Mouse (Mus musculus) embryonic facial prominence, embryonic 15.5 days (tissue): ENCODE data around the gene Olfr1472. TPM values are rescaled to one million over a fixed set of nuclear protein-coding genes. Genes with fewer than 3 reads are reported as not detected.
"Not testable (repeated sequence)": the region's sequence is repeated elsewhere in the genome, so short reads cannot be mapped to it uniquely, and the experiment has no call there.

Source experiments
- ATAC-seq: fragments of 200-750 bp; cut with Nextera tagmentation; 2 replicates; pipeline ENCODE4 v1.8.0; 2017; ENCODE audit warnings: low read depth, moderate TSS enrichment; ENCODE audit not compliant: insufficient number of reproducible peaks, low FRiP score, low TSS enrichment
- H3K27ac ChIP-seq: fragments of 300-500 bp; sonication (generic); replicated peaks from 2 replicates; pipeline ENCODE4 v1.5.1; 2015; ENCODE audit warnings: mild to moderate bottlenecking, inconsistent platforms
- H3K27me3 ChIP-seq: fragments of 300-500 bp; sonication (generic); 2 replicates; pipeline ENCODE4 v1.6.1; 2015; ENCODE audit warnings: inconsistent platforms
- H3K36me3 ChIP-seq: fragments of 300-500 bp; sonication (generic); 2 replicates; pipeline ENCODE4 v1.6.1; 2015; ENCODE audit warnings: mild to moderate bottlenecking, inconsistent platforms
- H3K4me1 ChIP-seq: fragments of 300-500 bp; sonication (generic); 2 replicates; pipeline ENCODE4 v1.6.1; 2015; ENCODE audit warnings: inconsistent platforms
- H3K4me2 ChIP-seq: fragments of 300-500 bp; sonication (generic); replicated peaks from 2 replicates; pipeline ENCODE4 v1.6.1; 2015; ENCODE audit warnings: mild to moderate bottlenecking, inconsistent platforms
- H3K4me3 ChIP-seq: fragments of 300-500 bp; sonication (generic); replicated peaks from 2 replicates; pipeline ENCODE4 v1.5.1; 2015; ENCODE audit warnings: mild to moderate bottlenecking, inconsistent platforms
- H3K9ac ChIP-seq: fragments of 300-500 bp; sonication (generic); 2 replicates; pipeline ENCODE4 v1.6.1; 2015; ENCODE audit warnings: inconsistent platforms
- H3K9me3 ChIP-seq: fragments of 300-500 bp; sonication (generic); replicated peaks from 2 replicates; pipeline ENCODE4 v1.6.1; 2016; ENCODE audit warnings: inconsistent platforms
- WGBS: fragments of 180-500 bp; shearing (Covaris S2); methylation state at CpG from one replicate; pipeline ENCODE4 v1.1.7; 2015; 5-methylcytosine and 5-hydroxymethylcytosine counted together
- polyA plus RNA-seq: library from polyadenylated mRNA; unstranded; fragments of >200 nt; fragmentation: Nextera tagmentation; extraction: Ambion mirVana; gene quantifications from 2 replicates; pipeline ENCODE4 v1.2.1, GENCODE M21; 2015

Olfr1472 gene
- not detected in 2 replicates for polyA plus RNA-seq

DNA sequence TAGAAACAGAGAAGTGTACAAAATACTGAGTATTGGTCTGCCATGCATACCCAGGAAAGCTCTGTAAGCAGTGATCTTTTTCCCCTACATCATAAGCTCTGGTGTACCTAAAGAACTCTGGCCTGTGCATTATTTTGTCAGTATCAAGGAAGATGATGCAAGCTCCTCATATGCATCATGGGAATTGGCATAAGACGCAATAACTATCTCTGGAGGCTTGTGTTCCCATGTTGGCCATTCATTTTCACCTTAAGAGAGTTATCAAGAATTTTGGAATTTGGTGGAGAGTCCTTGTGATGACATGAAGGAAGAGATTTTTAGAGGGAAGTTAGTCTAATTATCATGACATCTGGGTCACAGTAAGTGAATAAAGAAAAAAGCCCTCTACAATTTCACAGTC, at the start of gene Olfr1472:
Gene Olfr1472 (minus strand): TSS at position 101 of the 400 bp plus-strand sequence.
- Histone ChIP-seq H3K9me3 (no peaks in the 10 kb centered on the region), H3K4me3 (no peak within 1 kb of the TSS), H3K4me2 (no peak within 1 kb of the TSS), H3K27ac (no peak within 1 kb of the TSS), H3K4me1 (no peaks in the 10 kb centered on the region), H3K27me3 (no peaks in the 10 kb centered on the region), H3K9ac (no peak within 1 kb of the TSS), H3K36me3 (no peaks in the 10 kb centered on the region)
- WGBS = 79% methylated on average over 1 of the region's 1 CpGs
- no peak for ATAC-seq

DNA sequence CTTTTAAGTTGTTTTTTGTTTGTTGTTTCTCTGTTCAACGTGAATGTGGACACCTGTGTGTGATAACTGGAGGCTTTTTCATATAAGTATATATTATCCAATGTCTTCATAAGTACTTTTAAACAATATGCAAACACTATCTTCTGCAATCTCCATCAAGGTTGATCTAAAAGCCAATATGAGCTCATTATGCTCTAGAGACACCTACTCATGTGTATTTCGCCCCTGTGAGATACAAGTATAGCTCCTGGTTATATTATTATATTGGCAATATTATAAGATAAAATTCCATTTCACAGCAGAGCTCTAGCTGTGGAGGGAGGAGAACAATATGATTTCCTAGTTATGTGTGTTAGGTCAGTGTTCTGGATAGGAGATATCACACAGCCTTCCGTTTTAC, 44.4 kb upstream of the Olfr1472 start, which contains the start of gene Olfr1477:
Gene Olfr1477 (plus strand): TSS at position 301 of the 400 bp plus-strand sequence.
- H3K9ac ChIP-seq = no peak within 1 kb of the TSS
- no peak for ATAC-seq
- H3K4me2 ChIP-seq = no peak within 1 kb of the TSS
- no peak within 1 kb of the TSS for H3K4me3 ChIP-seq
- no peaks in the 10 kb centered on the region for H3K36me3 ChIP-seq
- H3K9me3 ChIP-seq = no peaks in the 10 kb centered on the region
- WGBS = 72% methylated on average over 3 of the region's 3 CpGs
- no peaks in the 10 kb centered on the region for H3K4me1 ChIP-seq
- no peak within 1 kb of the TSS for H3K27ac ChIP-seq
- no peaks in the 10 kb centered on the region for H3K27me3 ChIP-seq

GRCm38 (mm10) chr19:13480096-13480495, 24.2 kb upstream of the Olfr1472 start, which contains the start of gene Olfr1475:
Olfr1475 (minus strand) TSS chr19:13480196.
- no peaks in the 10 kb centered on the region for H3K27me3 ChIP-seq

DNA sequence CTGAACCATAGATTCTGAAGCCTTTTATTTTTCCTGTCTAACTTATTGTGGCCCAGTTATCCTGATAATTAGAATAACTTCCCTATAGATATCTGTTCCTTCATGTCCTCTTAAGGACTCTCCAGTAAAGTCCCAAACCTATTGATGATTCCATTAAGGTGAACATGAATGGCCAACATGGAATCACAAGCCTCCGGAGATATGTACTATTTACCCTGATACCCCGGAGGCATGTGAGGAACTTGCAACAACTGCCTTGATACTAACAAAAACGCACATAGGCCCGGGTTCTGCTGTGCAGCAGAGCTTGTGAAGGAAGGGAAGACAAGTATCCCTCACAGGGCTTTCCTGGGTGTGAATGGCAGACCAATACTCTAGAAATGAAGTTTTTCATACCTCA, 13.4 kb upstream of the Olfr1472 start, which contains the start of gene Olfr1474:
Gene Olfr1474 (plus strand): TSS at position 301 of the 400 bp plus-strand sequence.
- H3K9ac ChIP-seq, H3K9me3 ChIP-seq, H3K27me3 ChIP-seq, ATAC-seq, H3K36me3 ChIP-seq, H3K4me3 ChIP-seq, H3K4me1 ChIP-seq, H3K4me2 ChIP-seq, H3K27ac ChIP-seq: not testable (repeated sequence)
- 80% methylated on average over 4 of the region's 4 CpGs for WGBS

More at GRCm38 (mm10) chr19:13480096-13480495, 24.2 kb upstream of the Olfr1472 start, which contains the start of gene Olfr1475:
- no peaks in the 10 kb centered on the region for H3K9me3 ChIP-seq
- no peak for ATAC-seq
- H3K4me2 ChIP-seq = no peak within 1 kb of the TSS
- no peaks in the 10 kb centered on the region for H3K36me3 ChIP-seq
- H3K9ac ChIP-seq = no peak within 1 kb of the TSS
- H3K4me1 ChIP-seq = no peaks in the 10 kb centered on the region
- H3K4me3 ChIP-seq = no peak within 1 kb of the TSS
- H3K27ac ChIP-seq = no peak within 1 kb of the TSS

- H3K9me3 ChIP-seq, ATAC-seq, H3K36me3 ChIP-seq, H3K27ac ChIP-seq, H3K27me3 ChIP-seq, H3K4me3 ChIP-seq, H3K9ac ChIP-seq, H3K4me1 ChIP-seq, H3K4me2 ChIP-seq: not testable (repeated sequence)
- WGBS = 71% methylated on average over 2 of the region's 2 CpGs
Observed at GRCm38 (mm10) chr19:13443109-13443508, 12.8 kb downstream of the Olfr1472 start, which contains the start of gene Olfr1471. Olfr1471 (plus strand) TSS chr19:13443409.

DNA sequence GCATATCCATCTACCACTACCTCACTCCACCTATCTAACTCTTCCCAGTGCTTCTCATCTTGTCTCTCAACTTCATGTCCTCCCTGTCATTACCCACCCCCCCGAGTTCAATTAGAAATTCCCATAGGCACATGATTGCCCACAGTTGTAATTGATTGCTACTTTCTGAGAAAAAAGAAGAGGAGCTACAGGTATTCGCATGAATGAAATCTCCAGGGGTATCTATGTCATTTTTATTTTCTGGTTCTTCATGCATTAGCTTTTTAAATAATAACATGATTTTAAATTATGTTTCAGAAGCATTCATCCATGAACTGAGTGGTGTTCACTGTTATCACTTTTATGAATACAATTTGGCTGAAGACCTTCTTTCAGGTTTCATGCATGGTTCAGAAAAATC, 48.3 kb downstream of the Olfr1472 start, which contains the start of gene Olfr1469:
Gene Olfr1469 (plus strand): TSS at position 301 of the 400 bp plus-strand sequence.
- H3K27ac ChIP-seq = no peak within 1 kb of the TSS
- H3K36me3 ChIP-seq = no peaks in the 10 kb centered on the region
- WGBS = 78% methylated on average over 2 of the region's 2 CpGs
- H3K9me3 ChIP-seq = no peaks in the 10 kb centered on the region
- H3K4me1 ChIP-seq = no peaks in the 10 kb centered on the region
- H3K27me3 ChIP-seq = no peaks in the 10 kb centered on the region
- ATAC-seq = no peak
- H3K4me3 ChIP-seq = no peak within 1 kb of the TSS
- H3K4me2 ChIP-seq = no peak within 1 kb of the TSS
- no peak within 1 kb of the TSS for H3K9ac ChIP-seq

Other genes starting within 250 kb of the Olfr1472 start
- gene Olfr1463, start 224.8 kb downstream of the Olfr1472 start, polyA plus RNA-seq = 0.12 TPM in 1 of 2 replicates, not detected in the other
- not detected in 2 replicates for gene Olfr1465, start 140.5 kb downstream of the Olfr1472 start, polyA plus RNA-seq
- gene Olfr1466, start 117.2 kb downstream of the Olfr1472 start, polyA plus RNA-seq = not detected in 2 replicates
- gene Olfr1467, start 93.8 kb downstream of the Olfr1472 start, polyA plus RNA-seq = not detected in 2 replicates
- gene Olfr1469, start 48.2 kb downstream of the Olfr1472 start, polyA plus RNA-seq = not detected in 2 replicates
- not detected in 2 replicates for gene Olfr1471, start 12.7 kb downstream of the Olfr1472 start, polyA plus RNA-seq
- not detected in 2 replicates for gene Olfr1474, start 13.5 kb upstream of the Olfr1472 start, polyA plus RNA-seq
- not detected in 2 replicates for gene Olfr1475, start 24.1 kb upstream of the Olfr1472 start, polyA plus RNA-seq
- gene Olfr1477, start 44.5 kb upstream of the Olfr1472 start, polyA plus RNA-seq = not detected in 2 replicates
- not detected in 2 replicates for gene Olfr1480, start 71.8 kb upstream of the Olfr1472 start, polyA plus RNA-seq
- not detected in 2 replicates for gene Olfr1484, start 127.4 kb upstream of the Olfr1472 start, polyA plus RNA-seq
- not detected in 2 replicates for gene Olfr1487, start 161.3 kb upstream of the Olfr1472 start, polyA plus RNA-seq
- 0.05 TPM in 1 of 2 replicates, not detected in the other for gene Olfr1489, start 175.5 kb upstream of the Olfr1472 start, polyA plus RNA-seq
- gene Olfr1490, start 195.0 kb upstream of the Olfr1472 start, polyA plus RNA-seq = not detected in 2 replicates
- gene Olfr1491, start 241.2 kb upstream of the Olfr1472 start, polyA plus RNA-seq = not detected in 2 replicates